Mouse (Mus musculus): ENCODE measurements around the gene Ror1.

DNA sequence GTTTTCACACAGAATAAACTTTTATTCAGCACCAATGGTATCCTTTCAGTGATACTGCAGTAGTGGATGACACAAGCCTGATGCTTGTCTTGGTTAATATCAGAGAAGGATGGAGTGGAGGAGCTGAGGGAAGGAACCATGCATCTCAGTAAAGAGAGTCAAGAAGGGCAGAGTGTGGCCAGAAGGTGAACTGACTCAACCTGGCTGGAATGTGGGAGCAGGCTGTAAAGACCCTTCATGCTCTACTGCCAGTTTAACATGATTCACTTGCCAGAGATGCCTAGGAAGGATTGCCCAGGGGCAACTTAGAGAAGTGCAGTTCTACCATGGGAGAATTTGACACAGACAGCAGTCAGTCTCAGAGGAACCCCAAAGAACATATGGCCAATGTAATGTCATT, 191.2 kb downstream of the Ror1 start:
- TF ChIP-seq CTCF (IDR thresholded peaks at IDR 0.05; ENCODE audit: borderline replicate concordance, insufficient read depth, low read length) (no peak), POLR2A (IDR thresholded peaks at IDR 0.05; ENCODE audit: low read depth, low read length) (no peak)

Data from embryonic fibroblast, embryonic 13.5 days (primary cell).